Mouse (Mus musculus) heart, adult 2 months (tissue): ENCODE results near the gene Ctdnep1.

Experiments used
- CTCF ChIP-seq: fragments of 200-600 bp; IDR thresholded peaks from 2 replicates; pipeline ENCODE4 v1.8.1; 2022; ENCODE audit warnings: antibody characterized with exemption, mild to moderate bottlenecking, moderate library complexity
- EP300 ChIP-seq: fragments of 200-500 bp; IDR thresholded peaks from 2 replicates; pipeline ENCODE4 v1.6.1; 2011; ENCODE audit warnings: low read depth, low read length, control low read depth; ENCODE audit not compliant: insufficient read depth

GRCm38 (mm10) chr11:69974907-69975306 is 6.0 kb upstream of the Ctdnep1 start:
- TF ChIP-seq EP300 (no peak), CTCF (no peak)
